Mouse (Mus musculus): Measurements from ENCODE around the gene B3galt4. TPM values are rescaled to one million over a fixed set of nuclear protein-coding genes. Genes with fewer than 3 reads are reported as not detected.

The B3galt4 gene
- total and polyA plus RNA-seq, 3 experiments: 2.2 to 2.9 TPM; not detected in 1

- Histone ChIP-seq H3K9me3 (replicated peaks; ENCODE audit: insufficient read depth, low read length) (no peaks in the 10 kb centered on the region), H3K4me1 (ENCODE audit: control insufficient read depth in 1 of 2, insufficient read depth in 2 of 2, low read length in 2 of 2) (peaks cover 0 to 7% of the 10 kb centered on the region in 2 experiments; a peak in 1 of 4 replicates), H3K79me2 (ENCODE audit: control insufficient read depth, insufficient read depth, low read length, poor library complexity) (peaks cover 2% of the 10 kb centered on the region), H3K4me3 (ENCODE audit: control insufficient read depth in 1 of 2, insufficient read depth in 1 of 2, low read depth in 2 of 2, low read length in 2 of 2) (no peak overlapping the region), H3K27me3 (ENCODE audit: control insufficient read depth in 1 of 2, insufficient read depth in 2 of 2, low read length in 2 of 2) (no peaks in the 10 kb centered on the region), H3K27ac (ENCODE audit: control insufficient read depth, low read depth, low read length) (no peak overlapping the region), H3K9ac (ENCODE audit: control insufficient read depth, low read depth, low read length, poor library complexity, severe bottlenecking) (no peak overlapping the region), H3K36me3 (ENCODE audit: control insufficient read depth in 1 of 2, insufficient read depth in 2 of 2, low read length in 2 of 2) (peaks cover 3% of the 10 kb centered on the region in 2 experiments)
- TF ChIP-seq POLR2A (IDR thresholded peaks at IDR 0.05; ENCODE audit: control insufficient read depth in 1 of 2, insufficient read depth in 1 of 2, low read depth in 1 of 2, low read length in 2 of 2, poor library complexity in 1 of 2) (no peak), POLR2AphosphoS5 (IDR thresholded peaks at IDR 0.05; ENCODE audit: borderline replicate concordance, low read depth, low read length) (no peak), USF2 (IDR thresholded peaks at IDR 0.05; ENCODE audit: borderline replicate concordance in 1 of 2, insufficient read depth in 1 of 2, low read depth in 1 of 2, low read length in 2 of 2) (no peak), NELFE (IDR thresholded peaks at IDR 0.05; ENCODE audit: low read depth, low read length) (no peak), RCOR1 (IDR thresholded peaks at IDR 0.05; ENCODE audit: low read depth, low read length) (no peak), CHD1 (IDR thresholded peaks at IDR 0.05; ENCODE audit: low read depth, low read length) (no peak), UBTF (IDR thresholded peaks at IDR 0.05; ENCODE audit: borderline replicate concordance, insufficient read depth, low read depth, low read length) (no peak), ETS1 (IDR thresholded peaks at IDR 0.05; ENCODE audit: low read depth, low read length) (no peak), MYB (IDR thresholded peaks at IDR 0.05; ENCODE audit: low read depth, low read length) (no peak), ZC3H11A (IDR thresholded peaks at IDR 0.05; ENCODE audit: low read depth, low read length) (no peak), GABPA (IDR thresholded peaks at IDR 0.05; ENCODE audit: low read depth, low read length) (no peak), RAD21 (IDR thresholded peaks at IDR 0.05; ENCODE audit: low read depth, low read length) (no peak), EP300 (IDR thresholded peaks at IDR 0.05; ENCODE audit: low read depth in 1 of 2, low read length in 2 of 2) (no peak), GATA1 (IDR thresholded peaks at IDR 0.05; ENCODE audit: low read depth, low read length) (no peak)
- DNase-seq (ENCODE audit: low read depth, low spot score): no peak
Measured at GRCm38 (mm10) chr17:33947430-33948089, 3.7 kb downstream of the B3galt4 start.

DNA sequence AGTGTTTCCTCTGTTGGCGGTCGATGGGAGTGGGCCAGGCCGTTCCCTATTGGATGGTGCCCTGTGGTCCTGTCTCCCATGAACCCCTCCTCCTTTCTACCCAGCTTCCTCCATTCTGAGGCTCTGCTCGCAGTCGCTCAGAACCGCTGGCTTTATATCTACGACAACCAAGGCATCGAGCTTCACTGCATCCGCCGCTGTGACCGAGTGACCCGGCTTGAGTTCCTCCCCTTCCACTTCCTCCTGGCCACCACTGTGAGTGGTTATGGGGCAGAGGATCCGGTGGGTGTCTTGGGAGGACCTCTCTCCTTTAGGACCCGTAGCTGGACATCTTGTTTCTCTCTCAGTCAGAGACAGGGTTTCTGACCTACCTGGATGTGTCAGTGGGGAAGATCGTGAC lies 7.8 kb downstream of the B3galt4 start:
- Histone ChIP-seq H3K9ac (ENCODE audit: control insufficient read depth, low read depth, low read length, poor library complexity, severe bottlenecking) (no peak overlapping the region), H3K4me3 (ENCODE audit: control insufficient read depth in 1 of 2, insufficient read depth in 1 of 2, low read depth in 2 of 2, low read length in 2 of 2) (no peak overlapping the region), H3K27ac (ENCODE audit: control insufficient read depth, low read depth, low read length) (no peak overlapping the region), H3K36me3 (ENCODE audit: control insufficient read depth in 1 of 2, insufficient read depth in 2 of 2, low read length in 2 of 2) (peaks cover 0 to 3% of the 10 kb centered on the region in 2 experiments; a peak in 2 of 4 replicates), H3K4me1 (ENCODE audit: control insufficient read depth in 1 of 2, insufficient read depth in 2 of 2, low read length in 2 of 2) (peaks cover 0 to 3% of the 10 kb centered on the region in 2 experiments; a peak in 2 of 4 replicates), H3K9me3 (replicated peaks; ENCODE audit: insufficient read depth, low read length) (no peaks in the 10 kb centered on the region), H3K79me2 (ENCODE audit: control insufficient read depth, insufficient read depth, low read length, poor library complexity) (peaks cover 27% of the 10 kb centered on the region), H3K27me3 (ENCODE audit: control insufficient read depth in 1 of 2, insufficient read depth in 2 of 2, low read length in 2 of 2) (no peaks in the 10 kb centered on the region)
- TF ChIP-seq MAFK (IDR thresholded peaks at IDR 0.05; ENCODE audit: borderline replicate concordance, low read depth, low read length) (no peak), SIN3A (IDR thresholded peaks at IDR 0.05; ENCODE audit: low read length) (no peak), CHD2 (IDR thresholded peaks at IDR 0.05; ENCODE audit: low read length) (no peak), ELF1 (IDR thresholded peaks at IDR 0.05; ENCODE audit: low read depth, low read length) (no peak), POLR2A (IDR thresholded peaks at IDR 0.05; ENCODE audit: control insufficient read depth in 1 of 2, insufficient read depth in 1 of 2, low read depth in 1 of 2, low read length in 2 of 2, poor library complexity in 1 of 2) (no peak), JUND (IDR thresholded peaks at IDR 0.05; ENCODE audit: low read depth, low read length) (no peak), RCOR1 (IDR thresholded peaks at IDR 0.05; ENCODE audit: low read depth, low read length) (no peak)
- no peak for DNase-seq (ENCODE audit: low read depth, low spot score)
